ENCODE assay signal across 1 mouse cellular context in the genomic region with DNA sequence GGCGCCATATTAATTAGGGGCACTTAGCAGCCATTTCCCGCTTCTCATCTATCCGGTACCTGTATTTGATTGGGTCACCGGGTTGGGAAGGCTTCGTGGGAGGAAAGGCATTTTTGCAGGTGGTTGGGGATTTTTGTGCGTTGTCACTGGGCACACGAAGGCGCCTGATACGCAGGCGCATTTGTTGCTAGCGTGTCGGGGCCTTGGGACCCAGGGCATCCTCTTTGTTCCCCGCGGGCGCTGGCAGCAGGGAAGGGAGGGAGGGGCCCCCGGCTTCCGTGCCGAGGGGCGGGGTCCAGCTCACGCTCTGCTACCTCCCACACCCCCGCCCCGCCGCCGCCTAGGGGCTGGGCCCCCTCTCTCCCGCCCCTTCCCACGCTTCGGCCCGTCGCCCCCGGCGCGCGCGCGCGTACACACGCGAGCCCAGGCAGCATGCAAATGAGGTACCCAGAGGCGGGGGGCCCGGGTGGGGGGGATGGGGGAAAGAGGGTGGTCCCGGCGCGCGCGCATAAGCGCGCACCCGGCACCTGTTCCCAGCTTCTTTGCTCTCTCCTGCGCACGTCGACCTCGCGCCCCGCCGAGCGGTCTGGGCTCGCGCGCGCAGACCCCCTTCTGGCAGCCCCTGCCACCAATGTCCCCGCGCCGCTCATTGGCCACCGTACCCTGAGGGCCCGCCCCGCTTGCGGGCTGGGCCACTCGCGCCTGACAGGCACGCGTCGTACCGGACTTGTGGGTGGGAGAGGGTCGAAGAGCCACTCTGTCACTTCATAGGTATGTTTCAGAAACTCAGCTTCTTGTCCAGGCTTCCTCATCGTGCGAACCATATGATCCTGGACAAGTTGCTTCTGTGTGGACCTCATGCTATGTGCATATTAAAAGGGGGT.
TF ChIP-seq lines count a peak whose summit lies in the region.

Gm44973 (plus strand) TSS at position 379 of the 884 bp plus-strand sequence.

TF ChIP-seq in CH12.LX, 34 proteins besides CTCF, POLR2A, EP300 and RAD21 (continued from another document):
- TF ChIP-seq TCF12 (IDR thresholded peaks at IDR 0.05; ENCODE audit: low read depth, low read length) (peak; percentile 19; the same call in 1 of the 2 replicates), ELF1 (IDR thresholded peaks at IDR 0.05; ENCODE audit: low read depth, low read length) (peak; percentile 54), ZMIZ1 (IDR thresholded peaks at IDR 0.05; ENCODE audit: low read depth, low read length) (no peak), USF2 (conservative IDR thresholded peaks at IDR 0.05; ENCODE audit: low read depth, low read length) (no peak), E2F4 (IDR thresholded peaks at IDR 0.05; ENCODE audit: insufficient replicate concordance, low read depth, low read length) (peak; percentile 58; the same call in 1 of the 2 replicates), MEF2A (IDR thresholded peaks at IDR 0.05; ENCODE audit: borderline replicate concordance, low read depth, low read length) (no peak; the same call in 1 of the 2 replicates), NRF1 (IDR thresholded peaks at IDR 0.05; ENCODE audit: low read depth, low read length) (peak; percentile 65), SIN3A (IDR thresholded peaks at IDR 0.05; ENCODE audit: low read length) (peak; percentile 54; the same call in 1 of the 2 replicates), ZC3H11A (IDR thresholded peaks at IDR 0.05; ENCODE audit: low read depth, low read length) (no peak), PAX5 (IDR thresholded peaks at IDR 0.05; ENCODE audit: low read length) (no peak), JUN (IDR thresholded peaks at IDR 0.05; ENCODE audit: insufficient read depth, low read depth, low read length) (no peak), MYC (IDR thresholded peaks at IDR 0.05; ENCODE audit: low read depth, low read length) (0 out of 2 replicates have a peak, but pooled peaks have one; percentile 46), CHD2 (IDR thresholded peaks at IDR 0.05; ENCODE audit: low read length) (0 out of 2 replicates have a peak, but pooled peaks have one; percentile 55), UBTF (IDR thresholded peaks at IDR 0.05; ENCODE audit: low read depth, low read length) (no peak), CHD1 (IDR thresholded peaks at IDR 0.05; ENCODE audit: low read depth, low read length) (no peak), POLR2AphosphoS2 (IDR thresholded peaks at IDR 0.05; ENCODE audit: low read depth, low read length) (no peak), IRF4 (IDR thresholded peaks at IDR 0.05; ENCODE audit: low read depth, low read length) (0 out of 2 replicates have a peak, but pooled peaks have one; percentile 16), MAX (IDR thresholded peaks at IDR 0.05; ENCODE audit: low read length) (peak; percentile 65)
